Mouse (Mus musculus): ENCODE measurements around the gene Cdipt. TPM values are rescaled to one million over a fixed set of nuclear protein-coding genes. Genes with fewer than 3 reads are reported as not detected.

Cdipt gene
- total and polyA plus RNA-seq, 2 experiments from 2014 or later, result 142 to 244 TPM

DNA sequence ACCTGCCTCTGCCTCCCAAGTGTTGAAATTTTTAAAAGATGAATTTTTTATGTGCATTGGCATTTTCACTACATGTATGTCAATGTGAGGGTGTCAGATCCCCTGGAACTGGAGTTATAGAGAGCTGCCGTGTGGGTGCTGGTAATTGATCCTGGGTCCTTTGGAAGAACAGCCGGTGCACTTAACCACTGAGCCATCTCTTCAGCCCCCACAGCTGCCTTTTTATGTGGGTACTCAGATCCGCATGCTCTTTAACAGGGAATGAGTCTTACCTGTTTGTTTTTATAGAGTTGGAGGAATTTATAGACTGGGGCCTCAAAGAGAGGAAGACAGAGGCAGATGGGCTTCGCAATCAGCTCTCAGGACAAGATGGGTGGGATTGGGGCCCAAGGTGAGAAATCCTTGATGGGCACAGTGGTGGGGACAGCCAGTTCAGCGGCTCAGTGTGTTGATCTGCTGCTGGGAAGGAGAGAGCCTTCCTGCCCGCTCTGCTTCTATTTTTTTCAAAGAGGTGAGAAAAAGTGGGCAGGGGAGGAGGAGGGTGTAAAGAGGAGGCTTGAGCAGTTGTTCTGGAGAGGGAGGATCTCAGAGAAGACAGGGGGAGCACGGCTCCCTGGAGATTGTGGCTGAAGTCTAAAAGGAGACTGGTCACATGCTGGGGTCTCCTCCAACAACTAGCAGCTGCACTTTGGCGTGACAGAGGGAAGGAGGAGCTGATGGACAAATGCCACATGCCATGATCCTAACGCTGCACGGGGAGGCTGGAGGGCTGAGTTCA, 9.1 kb downstream of the Cdipt start:
- Histone ChIP-seq H3K4me1 (ENCODE audit: insufficient read depth, low read length) (no peaks in the 10 kb centered on the region), H3K9me3 (ENCODE audit: low read length) (no peaks in the 10 kb centered on the region), H3K4me2 (ENCODE audit: low read depth, low read length, poor library complexity, severe bottlenecking) (no peak overlapping the region), H3K4me3 (ENCODE audit: low read depth, low read length) (no peak overlapping the region), H3K27me3 (ENCODE audit: insufficient read depth, low read length) (no peaks in the 10 kb centered on the region), H3K36me3 (ENCODE audit: insufficient read depth, low read length) (peaks cover 13% of the 10 kb centered on the region), H3K27ac (ENCODE audit: low read depth, low read length) (no peak overlapping the region), H3K9ac (replicated peaks; ENCODE audit: low read length, poor library complexity, severe bottlenecking) (no peak overlapping the region)
- no peak for TF ChIP-seq CTCF (IDR thresholded peaks at IDR 0.05)
- 60% methylated on average over 10 of the region's 10 CpGs for WGBS
- DNase-seq (ENCODE audit: low spot score) (no peak), ATAC-seq (ENCODE audit: low FRiP score) (no peak)

DNA sequence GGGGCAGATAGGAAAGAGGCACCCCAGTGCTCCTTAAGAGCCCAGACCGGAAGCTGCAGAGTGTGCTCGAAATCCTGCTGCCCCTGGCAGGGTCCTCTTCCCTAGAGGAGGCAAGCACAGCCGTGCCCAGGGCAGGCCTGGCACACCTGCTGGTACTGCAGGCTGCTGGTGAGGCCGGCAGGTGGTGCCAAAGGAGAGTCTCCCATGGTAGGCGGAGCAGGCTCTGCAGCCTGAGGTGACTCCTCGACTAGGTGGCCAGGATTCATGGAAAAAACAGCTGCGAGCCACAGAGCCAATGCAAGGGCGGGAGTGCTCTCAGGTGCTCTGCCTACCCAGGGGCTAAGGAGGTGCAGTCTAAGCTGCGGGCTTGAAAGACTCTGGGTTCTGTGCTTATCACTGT, 10.6 kb downstream of the Cdipt start:
- Histone ChIP-seq H3K27ac (ENCODE audit: low read depth, low read length) (no peak overlapping the region), H3K36me3 (ENCODE audit: insufficient read depth, low read length) (0 out of 2 replicates have a peak, but pooled peaks cover 5% of the 10 kb centered on the region), H3K27me3 (ENCODE audit: insufficient read depth, low read length) (no peaks in the 10 kb centered on the region), H3K4me1 (ENCODE audit: insufficient read depth, low read length) (no peaks in the 10 kb centered on the region), H3K4me2 (ENCODE audit: low read depth, low read length, poor library complexity, severe bottlenecking) (no peak overlapping the region), H3K4me3 (ENCODE audit: low read depth, low read length) (no peak overlapping the region), H3K9ac (replicated peaks; ENCODE audit: low read length, poor library complexity, severe bottlenecking) (no peak overlapping the region), H3K9me3 (ENCODE audit: low read length) (no peaks in the 10 kb centered on the region)
- peak; percentile 68 for TF ChIP-seq CTCF (IDR thresholded peaks at IDR 0.05)
- DNase-seq (ENCODE audit: low spot score) (peak; percentile 40), ATAC-seq (ENCODE audit: low FRiP score) (no peak)
- 45% methylated on average over 9 of the region's 9 CpGs for WGBS

DNA sequence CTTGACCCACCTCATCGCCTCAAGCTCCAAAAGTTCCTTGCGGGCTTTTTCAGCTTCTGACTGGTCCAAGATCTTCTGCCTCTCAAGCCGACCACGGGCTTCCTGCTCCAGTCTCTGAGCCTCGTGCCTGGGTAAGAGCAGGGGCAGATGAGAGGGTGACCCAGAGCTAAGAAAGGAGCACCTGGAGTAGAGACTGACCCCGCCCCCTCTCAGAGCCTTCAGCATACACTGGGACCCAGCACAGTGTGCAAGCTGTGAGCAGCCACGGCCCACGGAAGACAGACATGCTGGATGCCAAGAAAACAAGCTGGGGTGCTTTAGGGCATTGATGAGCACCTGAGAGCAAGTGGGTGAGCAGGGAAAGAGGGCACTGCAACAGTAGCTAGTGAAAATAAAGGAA, 13.1 kb downstream of the Cdipt start:
- Histone ChIP-seq H3K4me1 (ENCODE audit: insufficient read depth, low read length) (no peaks in the 10 kb centered on the region), H3K4me2 (ENCODE audit: low read depth, low read length, poor library complexity, severe bottlenecking) (no peak overlapping the region), H3K9ac (replicated peaks; ENCODE audit: low read length, poor library complexity, severe bottlenecking) (no peak overlapping the region), H3K27ac (ENCODE audit: low read depth, low read length) (no peak overlapping the region), H3K36me3 (ENCODE audit: insufficient read depth, low read length) (no peaks in the 10 kb centered on the region), H3K9me3 (ENCODE audit: low read length) (no peaks in the 10 kb centered on the region), H3K4me3 (ENCODE audit: low read depth, low read length) (no peak overlapping the region), H3K27me3 (ENCODE audit: insufficient read depth, low read length) (no peaks in the 10 kb centered on the region)
- no peak for ATAC-seq (ENCODE audit: low FRiP score)
- no peak for DNase-seq (ENCODE audit: low spot score)
- 76% methylated on average over 8 of the region's 8 CpGs for WGBS
- TF ChIP-seq CTCF (IDR thresholded peaks at IDR 0.05), result no peak

DNA sequence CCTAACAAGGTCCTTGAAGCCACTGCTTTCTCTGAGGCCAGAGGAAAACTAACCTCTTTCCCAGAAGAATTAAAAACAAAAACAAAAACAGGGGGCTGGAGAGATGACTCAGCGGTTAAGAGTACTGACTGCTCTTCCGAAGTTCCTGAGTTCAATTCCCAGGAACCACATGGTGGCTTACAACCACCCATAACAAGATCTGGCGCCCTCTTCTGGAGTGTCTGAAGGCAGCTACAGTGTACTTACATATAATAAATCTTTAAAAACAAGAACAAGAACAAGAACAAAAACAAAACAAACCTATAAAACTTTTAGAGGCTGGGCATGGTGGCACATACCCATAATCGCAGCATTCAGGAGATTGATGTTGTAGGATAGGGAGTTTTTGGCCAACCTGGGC, 20.7 kb downstream of the Cdipt start:
- 77% methylated on average over 4 of the region's 4 CpGs for WGBS
- H3K4me1 ChIP-seq (ENCODE audit: insufficient read depth, low read length), result no peaks in the 10 kb centered on the region
- H3K4me3 ChIP-seq (ENCODE audit: low read depth, low read length), result no peak overlapping the region
- H3K27ac ChIP-seq (ENCODE audit: low read depth, low read length), result no peak overlapping the region
- H3K36me3 ChIP-seq (ENCODE audit: insufficient read depth, low read length), result no peaks in the 10 kb centered on the region
- no peak for ATAC-seq (ENCODE audit: low FRiP score)
- no peak overlapping the region for H3K4me2 ChIP-seq (ENCODE audit: low read depth, low read length, poor library complexity, severe bottlenecking)
- TF ChIP-seq CTCF (IDR thresholded peaks at IDR 0.05), result no peak
- no peaks in the 10 kb centered on the region for H3K27me3 ChIP-seq (ENCODE audit: insufficient read depth, low read length)
- DNase-seq (ENCODE audit: low spot score), result no peak
- H3K9ac ChIP-seq (replicated peaks; ENCODE audit: low read length, poor library complexity, severe bottlenecking), result no peak overlapping the region
- no peaks in the 10 kb centered on the region for H3K9me3 ChIP-seq (ENCODE audit: low read length)

DNA sequence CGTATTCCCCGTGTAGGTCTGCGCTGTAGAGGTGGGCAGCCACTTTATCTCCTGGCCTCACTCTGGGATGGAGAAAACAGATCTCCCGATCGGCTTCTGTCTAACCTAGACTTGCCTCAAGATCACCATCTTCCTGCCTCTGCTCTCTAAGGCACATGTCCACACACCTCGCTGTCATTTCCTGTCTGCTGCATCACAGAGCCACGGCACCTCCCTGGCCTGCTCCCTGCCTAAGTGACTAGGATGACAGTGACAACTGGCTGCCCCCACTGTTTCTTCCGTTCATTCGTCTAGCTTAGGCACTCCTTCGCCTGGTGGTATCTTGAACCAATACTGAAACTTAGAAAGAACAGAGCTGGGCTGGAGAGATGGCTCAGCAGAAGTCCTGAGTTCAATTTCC, 23.9 kb downstream of the Cdipt start:
- H3K4me3 ChIP-seq (ENCODE audit: low read depth, low read length), result no peak overlapping the region
- H3K36me3 ChIP-seq (ENCODE audit: insufficient read depth, low read length), result no peaks in the 10 kb centered on the region
- no peaks in the 10 kb centered on the region for H3K9me3 ChIP-seq (ENCODE audit: low read length)
- 86% methylated on average over 10 of the region's 10 CpGs for WGBS
- no peak overlapping the region for H3K9ac ChIP-seq (replicated peaks; ENCODE audit: low read length, poor library complexity, severe bottlenecking)
- ATAC-seq (ENCODE audit: low FRiP score) (no peak), DNase-seq (ENCODE audit: low spot score) (no peak)
- H3K27ac ChIP-seq (ENCODE audit: low read depth, low read length), result no peak overlapping the region
- H3K4me1 ChIP-seq (ENCODE audit: insufficient read depth, low read length), result no peaks in the 10 kb centered on the region
- no peak for TF ChIP-seq CTCF (IDR thresholded peaks at IDR 0.05)
- H3K27me3 ChIP-seq (ENCODE audit: insufficient read depth, low read length), result no peaks in the 10 kb centered on the region
- no peak overlapping the region for H3K4me2 ChIP-seq (ENCODE audit: low read depth, low read length, poor library complexity, severe bottlenecking)

DNA sequence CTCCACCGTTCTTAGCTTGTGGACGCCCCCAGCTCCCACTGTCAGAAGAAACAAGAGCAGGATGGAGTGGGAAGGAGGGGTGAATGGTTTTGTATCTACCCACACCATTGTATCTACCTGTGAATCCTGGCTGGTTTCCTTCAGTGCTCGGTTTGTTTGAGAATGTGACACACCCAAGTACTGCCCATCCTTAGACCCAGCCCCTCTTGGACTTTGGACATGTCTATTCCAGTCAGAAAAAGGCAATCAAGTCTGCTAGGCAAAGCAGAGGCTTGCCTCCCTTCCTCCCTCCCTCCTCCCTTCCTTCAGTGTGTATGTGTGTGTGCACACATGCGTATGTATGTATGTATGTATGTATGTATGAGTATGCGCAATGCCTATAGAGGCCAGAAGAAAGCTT, 27.9 kb downstream of the Cdipt start:
- H3K36me3 ChIP-seq (ENCODE audit: insufficient read depth, low read length), result no peaks in the 10 kb centered on the region
- TF ChIP-seq CTCF (IDR thresholded peaks at IDR 0.05), result no peak
- no peaks in the 10 kb centered on the region for H3K27me3 ChIP-seq (ENCODE audit: insufficient read depth, low read length)
- no peak overlapping the region for H3K27ac ChIP-seq (ENCODE audit: low read depth, low read length)
- H3K9me3 ChIP-seq (ENCODE audit: low read length), result no peaks in the 10 kb centered on the region
- no peak overlapping the region for H3K4me3 ChIP-seq (ENCODE audit: low read depth, low read length)
- ATAC-seq (ENCODE audit: low FRiP score), result no peak
- no peak for DNase-seq (ENCODE audit: low spot score)
- H3K9ac ChIP-seq (replicated peaks; ENCODE audit: low read length, poor library complexity, severe bottlenecking), result no peak overlapping the region
- H3K4me2 ChIP-seq (ENCODE audit: low read depth, low read length, poor library complexity, severe bottlenecking), result no peak overlapping the region
- no peaks in the 10 kb centered on the region for H3K4me1 ChIP-seq (ENCODE audit: insufficient read depth, low read length)
- WGBS, result 90% methylated on average over 5 of the region's 5 CpGs
